ENCODE assay signal across 8 mouse cellular contexts in the genomic region with DNA sequence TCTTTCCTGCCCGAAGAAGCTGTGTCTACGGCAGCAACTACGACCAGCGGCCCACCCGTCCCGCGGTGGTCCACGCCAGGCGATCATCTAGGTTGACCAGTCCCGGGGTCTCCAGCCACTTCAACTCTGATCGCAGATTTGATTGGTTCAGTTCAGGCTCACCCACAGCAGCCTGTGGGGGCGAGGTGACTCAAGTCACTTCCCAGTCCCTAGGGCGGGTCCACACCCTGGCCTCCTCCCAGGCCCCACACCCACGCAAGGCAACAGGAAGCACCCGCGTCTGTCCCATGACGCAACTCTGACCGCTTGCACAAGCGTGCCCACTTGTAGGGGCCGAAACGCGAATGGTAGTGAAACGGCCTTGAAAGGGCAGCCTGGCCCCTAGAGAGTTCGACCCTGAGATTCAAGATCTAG. TPM values are rescaled to one million over a fixed set of nuclear protein-coding genes. Genes with fewer than 3 reads are reported as not detected.
DNase-seq lines count a peak whose midpoint lies in the region; ATAC-seq and TF ChIP-seq lines count a peak whose summit lies in the region.

No protein-coding gene starts in this region.

- CTCF ChIA-PET in Patski (lab: Charles Lee), result interaction anchor here (1.0 to 2.0 kb wide), 3 partner anchors 22 to 154 kb away, joined by 3 to 5 read pairs (median 3); no protein-coding TSS in a partner anchor

- WGBS in forebrain, embryonic 13.5 days, result under 1% methylated on average over 24 of the region's 24 CpGs

- peak overlapping the region; percentile 81; the same call in 1 of the 2 replicates for H3K27ac ChIP-seq in forebrain, embryonic 13.5 days
- H3K27ac ChIP-seq in left cerebral cortex, adult 2 months, result peak overlapping the region; percentile 73

- peak overlapping the region; percentile 79 for H3K4me3 ChIP-seq in forebrain, embryonic 13.5 days
- H3K4me3 ChIP-seq in left cerebral cortex, adult 2 months, result peak overlapping the region; percentile 81
- peak overlapping the region; percentile 100 for H3K4me3 ChIP-seq in megakaryocyte, embryonic 14.5 days (replicated peaks)

- H3K4me1 ChIP-seq in forebrain, embryonic 13.5 days, result peaks cover 53% of the 10 kb centered on the region
- H3K4me1 ChIP-seq in megakaryocyte, embryonic 14.5 days, result peaks cover 62% of the 10 kb centered on the region

- DNase-seq in Patski (ENCODE audit: low read depth, low spot score), result no peak
- DNase-seq in c-Kit-positive CD71-positive TER-119-positive erythroid progenitor cells, embryonic 14.5 days (ENCODE audit: low spot score), result peak; percentile 81
- peak; percentile 92 for DNase-seq in heart, postnatal 4 days
- peak; percentile 51 to 64 for DNase-seq in left cerebral cortex, adult 2 months (ENCODE audit: extremely low spot score in 1 of 2, low spot score in 2 of 2)
- peak; percentile 58 for DNase-seq in right cerebral cortex, postnatal 25 days
- DNase-seq in urinary bladder, postnatal 4 days (ENCODE audit: low spot score in 2 of 2), result peak; percentile 85 to 88

- peak overlapping the region; percentile 92 for H3K4me2 ChIP-seq in forebrain, embryonic 13.5 days

- intact Hi-C loops in left cerebral cortex, adult 2 months (cut with DNase I), result no loop called here

- in situ Hi-C loops in Patski (cut with MboI; ENCODE audit: low pct_unique_long_range_greater_than_20kb), result loop anchor here (10.0 to 25.0 kb wide), 2 partner anchors 323 to 649 kb away; a partner anchor contains a TSS

- peak overlapping the region; percentile 90 for H3K9ac ChIP-seq in forebrain, embryonic 13.5 days

- no peaks in the 10 kb centered on the region for H3K9me3 ChIP-seq in forebrain, embryonic 13.5 days (replicated peaks)
- H3K9me3 ChIP-seq in megakaryocyte, embryonic 14.5 days, result no peaks in the 10 kb centered on the region

- ATAC-seq in Patski, result peak; percentile 7
- no peak for ATAC-seq in forebrain, embryonic 13.5 days

- POLR2A ChIA-PET in Patski (lab: Charles Lee), result interaction anchor here (0.9 to 2.0 kb wide), 4 partner anchors 23 to 170 kb away, joined by 3 to 5 read pairs (median 4); a partner anchor contains a TSS

- H3K27me3 ChIP-seq in Patski, result no peaks in the 10 kb centered on the region
- no peaks in the 10 kb centered on the region for H3K27me3 ChIP-seq in forebrain, embryonic 13.5 days
- no peaks in the 10 kb centered on the region for H3K27me3 ChIP-seq in megakaryocyte, embryonic 14.5 days (replicated peaks)

- TF ChIP-seq CTCF in Patski (IDR thresholded peaks at IDR 0.05), result no peak
- no peak for TF ChIP-seq CTCF in left cerebral cortex, adult 2 months (IDR thresholded peaks at IDR 0.05)

- H3K36me3 ChIP-seq in forebrain, embryonic 13.5 days (ENCODE audit: poor library complexity, severe bottlenecking), result no peaks in the 10 kb centered on the region
- no peaks in the 10 kb centered on the region for H3K36me3 ChIP-seq in megakaryocyte, embryonic 14.5 days (replicated peaks; ENCODE audit: low read length)

RNA-seq across cellular contexts. Expression of a gene that starts 1.2 kb away (rescaled TPM):
- 113 TPM for polyA plus RNA-seq in Patski (2021)
- 35.2 and 35.4 TPM in 2 replicates for polyA plus RNA-seq in forebrain, embryonic 13.5 days (2015; fragmentation: Nextera tagmentation; extraction: Ambion mirVana)
- 10 to 100 TPM; 33.3 to 35.5 TPM for total RNA-seq in heart, postnatal 4 days (2021)
- total RNA-seq in left cerebral cortex, adult 2 months (2021), result 10 to 100 TPM; 17.5 to 17.9 TPM
- 106 and 333 TPM in 2 replicates for polyA plus RNA-seq in megakaryocyte, embryonic 14.5 days (2012; ENCODE audit: insufficient read depth, low replicate concordance)

RNA-seq across cellular contexts. Expression of a gene that starts 24.6 kb away (rescaled TPM):
- polyA plus RNA-seq in Patski (2021), result 106 TPM
- polyA plus RNA-seq in forebrain, embryonic 13.5 days (2015; fragmentation: Nextera tagmentation; extraction: Ambion mirVana), result 53.5 and 59.1 TPM in 2 replicates
- total RNA-seq in heart, postnatal 4 days (2021), result 10 to 100 TPM; 47.4 to 48.8 TPM
- total RNA-seq in left cerebral cortex, adult 2 months (2021), result 100 to 1,000 TPM; 108 to 115 TPM
- polyA plus RNA-seq in megakaryocyte, embryonic 14.5 days (2012; ENCODE audit: insufficient read depth, low replicate concordance), result 107 and 120 TPM in 2 replicates

RNA-seq across cellular contexts. Expression of a gene that starts 26.2 kb away (rescaled TPM):
- polyA plus RNA-seq in Patski (2021), result 109 TPM
- polyA plus RNA-seq in forebrain, embryonic 13.5 days (2015; fragmentation: Nextera tagmentation; extraction: Ambion mirVana), result 16.1 and 18.6 TPM in 2 replicates
- total RNA-seq in heart, postnatal 4 days (2021), result 10 to 100 TPM; 65.0 to 68.7 TPM
- total RNA-seq in left cerebral cortex, adult 2 months (2021), result 10 to 100 TPM; 95.5 to 96.8 TPM
- 144 and 266 TPM in 2 replicates for polyA plus RNA-seq in megakaryocyte, embryonic 14.5 days (2012; ENCODE audit: insufficient read depth, low replicate concordance)

RNA-seq across cellular contexts. Expression of a gene that starts 39.8 kb away (rescaled TPM):
- 0.13 TPM for polyA plus RNA-seq in Patski (2021)
- polyA plus RNA-seq in forebrain, embryonic 13.5 days (2015; fragmentation: Nextera tagmentation; extraction: Ambion mirVana), result 1.9 and 2.1 TPM in 2 replicates
- total RNA-seq in heart, postnatal 4 days (2021), result 10 to 100 TPM in 1 of 2 experiments, 1 to 10 TPM in 1; 9.6 to 10.6 TPM
- 1 to 10 TPM; 1.6 to 2.6 TPM for total RNA-seq in left cerebral cortex, adult 2 months (2021)
- polyA plus RNA-seq in megakaryocyte, embryonic 14.5 days (2012; ENCODE audit: insufficient read depth, low replicate concordance), result 347 and 510 TPM in 2 replicates
